Mouse (Mus musculus) G1E (cell line): ENCODE measurements around the gene Sema3b.

Experiments used
- CTCF ChIP-seq: IDR thresholded peaks from 2 replicates; pipeline ENCODE4 v1.5.1; 2012; ENCODE audit warnings: low read depth, low read length, inconsistent platforms, mixed read lengths
- GATA1 ChIP-seq: IDR thresholded peaks from 2 replicates; pipeline ENCODE4 v1.6.1; 2012; ENCODE audit warnings: borderline replicate concordance, low read length, inconsistent platforms, mixed read lengths
- POLR2AphosphoS5 ChIP-seq: IDR thresholded peaks from 2 replicates; pipeline ENCODE4 v1.6.1; 2012; ENCODE audit warnings: low read depth, low read length, inconsistent platforms; ENCODE audit not compliant: insufficient replicate concordance
- TAL1 ChIP-seq: conservative IDR thresholded peaks from 2 replicates; pipeline ENCODE4 v1.6.1; 2012; ENCODE audit warnings: low read depth, low read length, inconsistent platforms, mixed read lengths

DNA sequence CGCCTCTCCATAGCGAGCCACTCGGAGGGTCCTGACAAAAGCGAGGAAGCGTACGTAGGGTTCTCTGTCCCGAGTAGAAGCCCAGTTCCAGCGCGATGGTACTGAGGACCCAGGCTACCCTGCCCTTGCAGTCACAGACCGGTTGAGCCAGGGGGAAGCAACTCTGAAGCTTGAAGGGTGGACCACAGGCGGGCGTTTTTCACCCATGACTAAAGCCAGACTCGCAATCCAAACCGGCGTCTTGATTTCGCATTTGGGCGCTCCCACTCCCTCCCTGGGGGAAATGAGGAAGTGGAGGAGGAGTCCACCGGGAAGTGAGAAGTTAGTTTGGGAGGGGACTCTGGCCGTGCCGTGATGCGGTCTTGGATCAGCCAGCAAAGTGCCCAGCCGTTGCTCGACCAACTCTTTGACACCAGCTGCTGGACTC is 54.0 kb downstream of the Sema3b start:
- TF ChIP-seq CTCF (no peak), GATA1 (no peak), TAL1 (no peak), POLR2AphosphoS5 (no peak)
